Mouse (Mus musculus): Measurements from ENCODE around the gene B3galt1. TPM values are rescaled to one million over a fixed set of nuclear protein-coding genes. Genes with fewer than 3 reads are reported as not detected.

Gene B3galt1
- polyA plus RNA-seq, 1 experiment from 2014 or later: 0.38 TPM

GRCm38 (mm10) chr2:68160566-68160965 lies 594.9 kb downstream of the B3galt1 start:
- Histone ChIP-seq H3K4me1 (replicated peaks) (no peaks in the 10 kb centered on the region), H3K36me3 (replicated peaks) (no peaks in the 10 kb centered on the region), H3K4me2 (no peak overlapping the region), H3K27me3 (no peaks in the 10 kb centered on the region), H3K9ac (no peak overlapping the region), H3K27ac (replicated peaks) (no peak overlapping the region), H3K4me3 (replicated peaks) (no peak overlapping the region), H3K9me3 (replicated peaks) (no peaks in the 10 kb centered on the region)
- WGBS (ENCODE audit: insufficient replicate concordance): 69% methylated on average over 2 of the region's 2 CpGs
- no peak for ATAC-seq (ENCODE audit: insufficient read depth)

- Histone ChIP-seq H3K27ac (replicated peaks) (no peak overlapping the region), H3K9me3 (replicated peaks) (no peaks in the 10 kb centered on the region), H3K4me1 (replicated peaks) (no peaks in the 10 kb centered on the region), H3K36me3 (replicated peaks) (no peaks in the 10 kb centered on the region), H3K9ac (no peak overlapping the region), H3K4me3 (replicated peaks) (no peak overlapping the region), H3K4me2 (no peak overlapping the region), H3K27me3 (no peaks in the 10 kb centered on the region)
- 70% methylated on average over 4 of the region's 4 CpGs for WGBS (ENCODE audit: insufficient replicate concordance)
- no peak for ATAC-seq (ENCODE audit: insufficient read depth)
These were observed 596.3 kb downstream of the B3galt1 start for GRCm38 (mm10) chr2:68162012-68162411.

- no peak overlapping the region for H3K27ac ChIP-seq (replicated peaks)
- H3K4me1 ChIP-seq (replicated peaks): no peaks in the 10 kb centered on the region
- H3K9me3 ChIP-seq (replicated peaks): no peaks in the 10 kb centered on the region
- WGBS (ENCODE audit: insufficient replicate concordance): 49% methylated on average over 10 of the region's 10 CpGs
- ATAC-seq (ENCODE audit: insufficient read depth): no peak
- no peaks in the 10 kb centered on the region for H3K36me3 ChIP-seq (replicated peaks)
- no peak overlapping the region for H3K4me3 ChIP-seq (replicated peaks)
- no peaks in the 10 kb centered on the region for H3K27me3 ChIP-seq
- no peak overlapping the region for H3K9ac ChIP-seq
- H3K4me2 ChIP-seq: no peak overlapping the region
These were observed 605.6 kb downstream of the B3galt1 start for GRCm38 (mm10) chr2:68171306-68171705.

Small RNA genes lying within 50 kb of the gene (microRNA-seq; reads per million reads assigned to microRNA genes)
- gene Mir6335 (not detected), gene Mir7224 (not detected)

Other genes with a start within 250 kb of the B3galt1 start
- not detected in 2 replicates for gene Gm21830, start 152.1 kb upstream of the B3galt1 start, polyA plus RNA-seq (2015; fragmentation: Nextera tagmentation; extraction: Ambion mirVana)
- gene Gm26727, start 132.7 kb upstream of the B3galt1 start, polyA plus RNA-seq (2015; fragmentation: Nextera tagmentation; extraction: Ambion mirVana): not detected in 2 replicates
- gene Xirp2, start 119.9 kb upstream of the B3galt1 start, polyA plus RNA-seq (2015; fragmentation: Nextera tagmentation; extraction: Ambion mirVana): 0.01 TPM in 1 of 2 replicates, not detected in the other